Mouse (Mus musculus): ENCODE results near the gene Umodl1. TPM values are rescaled to one million over a fixed set of nuclear protein-coding genes. Genes with fewer than 3 reads are reported as not detected.

Umodl1 gene
- polyA plus RNA-seq, 1 experiment from 2014 or later, result 0.03 TPM

DNA sequence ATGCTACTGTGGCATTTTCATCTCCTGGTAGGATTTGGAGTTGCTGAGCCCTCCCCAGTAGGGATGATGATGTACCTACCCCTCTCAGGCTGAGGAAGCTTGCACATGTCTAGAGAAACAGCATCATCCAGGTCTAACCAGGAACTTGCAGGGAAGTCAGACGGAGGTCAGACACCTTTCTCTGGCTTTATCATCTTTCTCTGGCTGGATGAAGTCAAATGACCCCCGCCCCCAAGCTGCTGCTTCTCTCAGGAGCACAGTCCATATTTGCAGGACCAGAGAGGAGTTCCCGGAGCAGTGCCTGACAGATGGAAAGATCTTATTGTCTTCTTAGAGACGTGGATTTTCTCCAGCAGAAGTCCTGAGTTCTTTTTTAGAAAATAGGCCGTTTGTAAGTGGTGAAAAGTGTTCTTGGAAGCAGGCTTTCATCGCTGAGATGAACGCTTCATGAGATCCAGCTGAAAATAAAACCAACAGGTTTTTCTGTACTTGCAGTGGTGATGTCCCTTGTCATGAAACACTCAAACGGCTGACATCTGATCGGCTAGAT lies 74.5 kb downstream of the Umodl1 start:
- no peak overlapping the region for H3K27ac ChIP-seq
- H3K4me3 ChIP-seq (replicated peaks), result no peak overlapping the region
- H3K4me1 ChIP-seq, result 0 out of 2 replicates have a peak, but pooled peaks cover 3% of the 10 kb centered on the region
- no peaks in the 10 kb centered on the region for H3K27me3 ChIP-seq
- peaks cover 4% of the 10 kb centered on the region for H3K9me3 ChIP-seq (replicated peaks)
- no peak overlapping the region for H3K4me2 ChIP-seq
- 76% methylated on average over 9 of the region's 9 CpGs for WGBS
- ATAC-seq (replicated peaks; ENCODE audit: low FRiP score), result no peak
- no peaks in the 10 kb centered on the region for H3K36me3 ChIP-seq
- H3K9ac ChIP-seq, result no peak overlapping the region

DNA sequence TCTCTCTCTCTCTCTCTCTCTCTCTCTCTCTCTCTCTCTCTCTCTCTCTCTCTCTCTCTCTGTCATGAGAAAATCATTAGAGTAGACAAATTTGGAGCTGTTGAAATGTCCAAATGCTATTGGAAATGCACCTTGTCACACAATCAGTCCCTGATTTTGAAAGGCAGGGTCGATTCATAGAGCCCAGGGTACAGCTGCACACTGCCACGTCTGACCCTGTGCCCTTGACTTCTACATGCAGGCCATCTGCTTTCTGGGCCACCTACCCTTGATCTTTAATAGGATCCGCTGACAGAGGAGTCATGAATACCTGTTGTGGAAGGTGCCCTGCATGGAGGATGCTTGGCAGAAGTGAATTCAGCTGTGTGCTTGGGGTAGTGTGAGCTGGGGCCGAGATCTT lies 75.0 kb downstream of the Umodl1 start:
- Histone ChIP-seq H3K4me2 (no peak overlapping the region), H3K4me1 (0 out of 2 replicates have a peak, but pooled peaks cover 1% of the 10 kb centered on the region), H3K27ac (no peak overlapping the region), H3K9ac (no peak overlapping the region), H3K9me3 (replicated peaks) (peaks cover 4% of the 10 kb centered on the region), H3K4me3 (replicated peaks) (no peak overlapping the region), H3K27me3 (no peaks in the 10 kb centered on the region), H3K36me3 (no peaks in the 10 kb centered on the region)
- no peak for ATAC-seq (replicated peaks; ENCODE audit: low FRiP score)
- 85% methylated on average over 4 of the region's 4 CpGs for WGBS

DNA sequence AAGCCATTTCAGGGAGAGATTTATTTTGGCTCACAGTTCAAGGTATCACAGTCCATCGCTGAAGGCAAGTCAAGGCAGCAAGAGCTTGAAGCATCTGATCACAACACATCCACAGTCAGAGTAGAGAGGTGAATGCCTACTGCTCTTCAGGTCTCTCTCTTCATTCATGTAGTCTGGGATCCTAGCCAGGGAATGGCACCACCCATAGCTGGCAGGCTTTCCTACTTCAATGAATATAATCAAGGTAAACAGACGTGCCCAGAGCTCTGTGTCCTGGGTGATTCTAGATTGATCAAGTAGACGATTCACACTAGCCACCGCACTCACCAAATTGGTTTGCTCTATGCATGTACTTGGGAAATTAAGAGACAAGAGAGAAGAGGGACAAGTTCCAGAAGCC lies 77.9 kb downstream of the Umodl1 start:
- H3K9ac ChIP-seq, result no peak overlapping the region
- ATAC-seq (replicated peaks; ENCODE audit: low FRiP score), result no peak
- no peak overlapping the region for H3K4me2 ChIP-seq
- H3K4me3 ChIP-seq (replicated peaks), result no peak overlapping the region
- no peaks in the 10 kb centered on the region for H3K27me3 ChIP-seq
- no peak overlapping the region for H3K27ac ChIP-seq
- H3K36me3 ChIP-seq, result no peaks in the 10 kb centered on the region
- H3K9me3 ChIP-seq (replicated peaks), result peaks cover 4% of the 10 kb centered on the region
- peaks cover 8% of the 10 kb centered on the region; the same call in 1 of the 2 replicates for H3K4me1 ChIP-seq
- WGBS, result 90% methylated on average over 4 of the region's 4 CpGs

DNA sequence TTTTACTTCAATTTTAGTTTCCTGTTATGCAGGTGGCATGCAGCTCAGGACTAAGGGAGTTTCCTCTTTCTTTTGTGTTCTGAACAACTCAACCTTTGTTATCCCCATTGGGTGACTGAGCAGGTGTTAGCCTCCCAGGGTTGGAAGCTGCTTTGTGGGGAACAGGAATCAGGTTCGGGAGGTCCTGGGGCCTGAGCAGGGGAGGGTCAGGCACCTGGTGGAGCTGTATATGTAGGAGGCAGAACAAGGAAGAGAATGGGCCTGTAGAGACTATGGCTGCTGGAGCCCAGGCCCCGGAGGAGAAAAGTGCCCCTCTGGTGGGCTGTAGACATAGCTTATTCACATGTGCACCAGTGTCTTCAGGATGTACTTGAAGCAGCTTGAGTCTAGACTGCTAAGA lies 78.8 kb downstream of the Umodl1 start:
- Histone ChIP-seq H3K4me2 (no peak overlapping the region), H3K9me3 (replicated peaks) (peaks cover 4% of the 10 kb centered on the region), H3K27ac (no peak overlapping the region), H3K9ac (no peak overlapping the region), H3K27me3 (no peaks in the 10 kb centered on the region), H3K4me3 (replicated peaks) (no peak overlapping the region), H3K4me1 (peaks cover 9% of the 10 kb centered on the region; the same call in 1 of the 2 replicates), H3K36me3 (no peaks in the 10 kb centered on the region)
- no peak for ATAC-seq (replicated peaks; ENCODE audit: low FRiP score)
- WGBS, result 77% methylated on average over 2 of the region's 2 CpGs

DNA sequence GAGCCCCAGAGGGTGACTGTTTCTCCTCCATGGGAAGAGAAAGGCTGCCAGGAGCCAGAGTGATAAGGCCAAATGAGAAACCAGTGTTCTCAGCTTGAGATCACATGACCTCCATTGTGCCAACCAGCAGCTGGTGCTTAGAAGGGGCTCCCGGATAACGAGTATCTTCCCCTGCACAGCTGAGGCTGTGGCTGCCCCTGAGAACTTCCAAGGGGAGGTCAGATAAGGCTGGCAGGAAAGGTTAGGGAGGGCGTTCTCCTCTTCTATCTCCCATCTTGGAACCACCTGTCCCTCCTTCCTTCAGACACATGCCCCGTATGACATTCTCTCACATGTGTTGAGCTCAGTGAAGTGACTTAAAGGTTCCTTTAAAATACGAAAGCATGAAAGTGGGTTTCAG lies 79.7 kb downstream of the Umodl1 start:
- no peak overlapping the region for H3K9ac ChIP-seq
- ATAC-seq (replicated peaks; ENCODE audit: low FRiP score), result no peak
- no peak overlapping the region for H3K4me2 ChIP-seq
- no peaks in the 10 kb centered on the region for H3K27me3 ChIP-seq
- H3K4me3 ChIP-seq (replicated peaks), result no peak overlapping the region
- no peaks in the 10 kb centered on the region for H3K36me3 ChIP-seq
- WGBS, result 55% methylated on average over 5 of the region's 5 CpGs
- no peak overlapping the region for H3K27ac ChIP-seq
- H3K4me1 ChIP-seq, result peaks cover 9% of the 10 kb centered on the region; the same call in 1 of the 2 replicates
- H3K9me3 ChIP-seq (replicated peaks), result peaks cover 4% of the 10 kb centered on the region

DNA sequence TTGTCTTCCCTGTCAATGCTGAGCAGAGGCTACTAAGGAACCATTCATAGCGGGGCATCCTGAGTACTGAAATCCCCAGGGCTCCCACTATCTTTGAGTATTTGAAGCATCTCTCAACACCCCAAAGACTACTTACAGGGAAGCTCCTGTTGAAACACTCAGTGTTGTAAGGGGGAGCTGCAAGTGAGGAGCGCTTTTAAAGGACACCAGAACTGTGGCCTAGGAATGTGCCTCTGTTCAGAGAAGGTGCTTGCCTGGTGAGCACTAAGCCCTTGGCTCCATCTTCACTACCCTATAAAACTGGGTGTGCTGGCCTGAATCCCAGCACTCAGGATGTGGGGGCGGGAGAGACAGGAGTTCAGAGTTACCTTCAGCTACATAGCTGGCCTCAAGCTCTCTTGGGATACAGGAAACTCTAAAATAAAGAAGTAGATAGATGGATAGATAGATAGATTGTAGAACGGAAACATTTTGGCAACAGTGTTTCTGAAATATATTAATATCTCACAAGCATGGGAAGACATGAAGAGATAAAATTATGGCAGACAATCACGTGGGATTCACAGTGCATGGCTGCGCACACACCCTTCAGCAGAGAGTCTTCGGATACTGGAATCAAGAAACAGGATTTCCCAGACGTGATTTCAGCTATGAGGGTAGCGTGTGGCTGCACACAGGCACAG lies 80.4 kb downstream of the Umodl1 start:
- H3K9ac ChIP-seq, result no peak overlapping the region
- H3K36me3 ChIP-seq, result no peaks in the 10 kb centered on the region
- no peak overlapping the region for H3K27ac ChIP-seq
- H3K27me3 ChIP-seq, result no peaks in the 10 kb centered on the region
- no peak overlapping the region for H3K4me2 ChIP-seq
- ATAC-seq (replicated peaks; ENCODE audit: low FRiP score), result no peak
- peaks cover 4% of the 10 kb centered on the region for H3K9me3 ChIP-seq (replicated peaks)
- 80% methylated on average over 9 of the region's 9 CpGs for WGBS
- H3K4me1 ChIP-seq, result peaks cover 12% of the 10 kb centered on the region
- no peak overlapping the region for H3K4me3 ChIP-seq (replicated peaks)

DNA sequence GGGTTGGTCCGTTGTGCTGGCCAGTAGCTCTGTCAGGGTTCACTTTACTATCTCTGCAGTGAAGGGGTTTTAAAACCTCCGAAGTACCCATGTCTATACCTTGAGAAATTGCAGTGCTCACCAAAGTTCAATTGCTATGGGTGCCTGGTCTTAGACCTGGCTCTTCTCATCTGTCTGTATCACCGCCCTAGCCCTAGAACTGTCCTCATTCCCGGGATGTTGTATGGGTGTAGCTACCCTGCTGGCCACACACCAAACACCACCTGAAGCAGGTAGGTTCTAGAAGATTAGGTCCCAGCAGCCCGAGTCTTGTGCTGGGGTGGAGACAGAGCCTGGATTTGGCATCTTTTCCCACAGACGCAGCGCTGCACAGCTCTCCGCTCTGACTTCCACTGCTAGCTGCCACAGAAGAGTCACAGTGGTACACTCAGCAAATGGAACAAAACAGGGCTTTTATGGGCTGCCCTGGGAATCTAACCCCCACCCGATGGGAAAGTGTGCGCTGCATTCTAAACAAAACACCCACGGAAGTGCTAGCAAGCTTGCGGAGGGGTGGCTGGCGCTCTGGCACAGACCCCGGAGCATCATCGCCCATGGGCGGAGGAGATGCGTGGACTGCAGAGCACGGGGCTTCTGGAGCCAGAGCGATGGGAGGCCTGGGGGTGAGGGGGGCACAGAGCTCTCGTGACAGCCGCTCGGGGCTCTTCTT lies 81.9 kb downstream of the Umodl1 start:
- Histone ChIP-seq H3K27me3 (no peaks in the 10 kb centered on the region), H3K4me1 (peaks cover 12% of the 10 kb centered on the region), H3K9me3 (replicated peaks) (peaks cover 4% of the 10 kb centered on the region), H3K9ac (no peak overlapping the region), H3K4me2 (no peak overlapping the region), H3K27ac (no peak overlapping the region), H3K36me3 (no peaks in the 10 kb centered on the region), H3K4me3 (replicated peaks) (no peak overlapping the region)
- 73% methylated on average over 22 of the region's 22 CpGs for WGBS
- no peak for ATAC-seq (replicated peaks; ENCODE audit: low FRiP score)

DNA sequence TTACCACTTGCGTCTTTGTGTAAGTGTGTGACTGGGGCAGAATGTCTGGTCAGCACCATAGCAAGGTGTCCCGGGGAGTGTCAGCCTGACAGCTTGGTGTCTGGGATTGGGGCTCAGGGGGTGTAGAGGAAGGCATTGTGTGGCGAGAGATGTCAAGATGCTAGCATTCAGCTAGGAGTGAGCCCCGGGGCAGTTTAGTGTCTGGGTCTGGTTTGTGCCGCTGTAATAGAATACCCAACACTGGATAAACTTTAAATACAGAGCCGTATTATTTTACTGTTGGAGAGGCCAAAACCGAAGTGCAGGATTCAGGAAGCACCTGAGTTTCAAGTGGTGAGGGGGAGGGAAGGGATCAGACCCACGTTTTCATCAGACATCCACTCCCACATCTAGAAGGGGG lies 82.9 kb downstream of the Umodl1 start:
- H3K9ac ChIP-seq, result no peak overlapping the region
- H3K4me3 ChIP-seq (replicated peaks), result no peak overlapping the region
- H3K9me3 ChIP-seq (replicated peaks), result no peaks in the 10 kb centered on the region
- WGBS, result 61% methylated on average over 8 of the region's 8 CpGs
- no peak overlapping the region for H3K4me2 ChIP-seq
- H3K36me3 ChIP-seq, result no peaks in the 10 kb centered on the region
- H3K27me3 ChIP-seq, result no peaks in the 10 kb centered on the region
- no peak for ATAC-seq (replicated peaks; ENCODE audit: low FRiP score)
- H3K4me1 ChIP-seq, result peaks cover 12% of the 10 kb centered on the region
- H3K27ac ChIP-seq, result no peak overlapping the region

DNA sequence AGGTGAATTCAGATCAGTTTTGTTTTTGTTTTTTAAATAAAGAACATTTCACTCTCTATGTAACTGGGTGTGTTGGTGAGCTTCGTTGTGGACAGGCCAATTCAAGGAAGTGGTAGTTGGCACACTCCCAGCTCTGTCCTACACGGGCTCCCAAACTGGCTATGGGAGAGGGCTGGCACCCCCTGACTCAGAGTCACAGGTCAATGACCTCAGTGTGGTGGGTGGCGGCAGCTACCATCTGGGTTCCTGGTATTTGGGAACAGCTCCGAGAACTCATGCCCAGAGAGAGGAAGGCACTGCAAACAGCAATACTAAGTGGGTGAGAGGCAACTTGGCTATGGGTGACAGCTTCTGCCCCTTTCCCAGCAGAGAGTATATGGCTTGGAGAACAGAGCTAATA lies 83.9 kb downstream of the Umodl1 start:
- Histone ChIP-seq H3K4me1 (peaks cover 12% of the 10 kb centered on the region), H3K4me2 (no peak overlapping the region), H3K4me3 (replicated peaks) (no peak overlapping the region), H3K27me3 (no peaks in the 10 kb centered on the region), H3K9me3 (replicated peaks) (no peaks in the 10 kb centered on the region), H3K36me3 (no peaks in the 10 kb centered on the region), H3K9ac (no peak overlapping the region), H3K27ac (no peak overlapping the region)
- no peak for ATAC-seq (replicated peaks; ENCODE audit: low FRiP score)
- WGBS, result 63% methylated on average over 4 of the region's 4 CpGs

DNA sequence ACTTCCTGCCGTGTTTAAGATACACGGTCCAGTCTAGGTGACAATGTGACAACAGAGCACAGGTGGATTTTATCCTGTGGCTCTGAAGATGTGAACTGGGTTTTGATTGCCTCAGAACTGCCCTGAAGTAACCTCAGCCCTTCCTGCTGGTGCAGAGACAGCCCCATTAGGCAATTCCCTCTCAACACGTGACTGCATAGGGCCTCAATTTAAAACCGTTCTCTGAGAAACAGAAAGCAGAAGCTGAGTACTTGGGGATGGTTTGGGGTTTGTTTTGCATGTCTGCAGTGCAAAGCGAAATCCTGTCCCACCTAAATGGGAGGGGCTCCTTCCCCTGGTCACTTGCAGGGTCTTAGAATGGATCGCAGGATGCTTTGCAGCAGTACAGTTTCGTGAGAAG lies 85.2 kb downstream of the Umodl1 start:
- Histone ChIP-seq H3K9me3 (replicated peaks) (no peaks in the 10 kb centered on the region), H3K27ac (no peak overlapping the region), H3K4me3 (replicated peaks) (no peak overlapping the region), H3K4me1 (peaks cover 12% of the 10 kb centered on the region), H3K4me2 (no peak overlapping the region), H3K27me3 (no peaks in the 10 kb centered on the region), H3K36me3 (no peaks in the 10 kb centered on the region), H3K9ac (no peak overlapping the region)
- 49% methylated on average over 7 of the region's 7 CpGs for WGBS
- no peak for ATAC-seq (replicated peaks; ENCODE audit: low FRiP score)

DNA sequence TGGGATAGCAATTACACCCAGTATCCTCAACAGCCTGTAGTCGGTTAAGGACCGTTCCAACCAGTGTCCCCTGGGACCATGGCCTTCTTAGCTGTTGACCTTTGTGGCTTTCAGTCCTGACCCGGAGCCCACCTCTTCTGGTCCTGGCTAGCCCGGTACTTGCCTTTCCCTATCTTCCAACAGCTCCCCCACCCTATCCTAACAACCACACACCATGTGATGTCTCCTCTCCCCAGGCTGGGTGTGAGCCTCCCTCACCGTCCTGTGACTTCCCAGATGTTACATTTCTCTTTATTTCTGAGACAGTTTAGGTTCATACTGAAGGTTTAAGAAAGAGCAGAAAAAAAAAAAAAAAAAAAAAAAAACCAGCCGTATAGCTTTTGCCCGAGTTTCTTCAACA lies 86.0 kb downstream of the Umodl1 start:
- no peak for ATAC-seq (replicated peaks; ENCODE audit: low FRiP score)
- Histone ChIP-seq H3K36me3 (no peaks in the 10 kb centered on the region), H3K4me3 (replicated peaks) (no peak overlapping the region), H3K4me2 (no peak overlapping the region), H3K27ac (no peak overlapping the region), H3K9me3 (replicated peaks) (no peaks in the 10 kb centered on the region), H3K9ac (no peak overlapping the region), H3K27me3 (no peaks in the 10 kb centered on the region), H3K4me1 (peaks cover 12% of the 10 kb centered on the region)
- 68% methylated on average over 7 of the region's 7 CpGs for WGBS

DNA sequence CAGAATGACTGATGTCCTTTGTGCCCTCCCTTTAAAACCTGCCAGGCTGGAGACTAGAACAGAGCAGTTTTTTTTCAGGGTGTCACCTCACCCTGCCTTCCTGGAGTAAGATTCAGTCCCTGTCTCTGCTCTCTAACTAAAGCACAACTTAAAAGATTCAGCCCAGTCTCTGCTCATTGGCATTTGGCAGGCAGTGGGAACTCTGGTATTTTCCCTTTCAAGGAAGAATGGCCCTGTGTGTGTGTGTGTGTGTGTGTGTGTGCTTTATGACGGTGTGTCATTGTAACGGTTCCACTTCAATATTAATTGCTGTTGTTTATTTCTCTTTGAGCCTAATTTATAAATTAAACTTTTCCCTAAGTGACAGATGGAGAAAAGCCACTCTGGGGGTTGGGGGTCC lies 88.3 kb downstream of the Umodl1 start:
- Histone ChIP-seq H3K4me3 (replicated peaks) (no peak overlapping the region), H3K9me3 (replicated peaks) (no peaks in the 10 kb centered on the region), H3K36me3 (no peaks in the 10 kb centered on the region), H3K4me2 (no peak overlapping the region), H3K27me3 (no peaks in the 10 kb centered on the region), H3K4me1 (peaks cover 3% of the 10 kb centered on the region; the same call in 1 of the 2 replicates), H3K9ac (no peak overlapping the region), H3K27ac (no peak overlapping the region)
- ATAC-seq (replicated peaks; ENCODE audit: low FRiP score), result no peak
- WGBS, result 72% methylated on average over 2 of the region's 2 CpGs

All from kidney, embryonic 15.5 days (tissue).